Mouse (Mus musculus): ENCODE measurements around the gene Rpl36a-ps1.

Gene Rpl36a-ps1

GRCm38 (mm10) chr14:98951626-98952290, 42.4 kb downstream of the Rpl36a-ps1 start:
- no peak for DNase-seq (ENCODE audit: extremely low spot score)

Measured in embryo, embryonic 9.5 days (tissue).